Mouse (Mus musculus): ENCODE data around the gene Miga2. TPM values are rescaled to one million over a fixed set of nuclear protein-coding genes. Genes with fewer than 3 reads are reported as not detected.
A peak's percentile ranks its signal among the peaks of the same experiment; 100 is the strongest.

Miga2 gene
- total RNA-seq, 2 experiments from 2014 or later = 2.1 to 2.7 TPM

DNA sequence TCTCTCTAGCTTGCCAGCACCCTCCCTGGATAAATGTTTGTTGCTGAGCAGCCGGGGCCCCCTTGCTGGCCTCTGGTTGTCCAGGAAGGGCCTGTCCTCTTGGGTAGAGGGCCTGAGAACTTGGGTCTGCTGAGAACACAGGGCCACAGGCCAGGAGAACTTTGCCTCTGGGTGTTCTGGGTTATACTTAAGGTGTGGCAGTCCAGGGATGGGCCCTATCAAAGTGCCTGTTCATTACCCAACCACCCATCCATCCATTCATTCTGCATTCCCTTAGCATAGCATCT, 29.3 kb downstream of the Miga2 start:
- no peak for ATAC-seq (ENCODE audit: poor library complexity, severe bottlenecking)

DNA sequence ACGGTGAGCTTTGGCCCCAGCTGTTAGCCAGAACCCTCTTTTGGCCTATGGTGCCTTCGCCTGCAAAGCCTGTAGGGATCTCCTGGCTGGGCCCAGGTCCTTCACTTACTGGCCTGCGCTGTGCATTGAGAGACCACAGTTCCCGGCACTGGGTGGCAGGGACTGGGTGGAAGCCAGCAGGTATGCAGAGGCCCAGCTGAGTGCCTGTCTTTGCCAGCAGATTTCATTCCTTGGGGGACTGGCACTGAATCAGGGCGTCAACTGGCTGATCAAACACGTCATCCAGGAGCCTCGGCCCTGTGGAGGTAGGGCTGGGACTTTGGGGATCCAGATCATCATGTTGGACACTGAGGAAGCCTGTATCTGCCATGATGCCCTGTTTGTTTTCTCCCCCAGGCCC, 31.7 kb downstream of the Miga2 start:
- ATAC-seq (ENCODE audit: poor library complexity, severe bottlenecking) = no peak

DNA sequence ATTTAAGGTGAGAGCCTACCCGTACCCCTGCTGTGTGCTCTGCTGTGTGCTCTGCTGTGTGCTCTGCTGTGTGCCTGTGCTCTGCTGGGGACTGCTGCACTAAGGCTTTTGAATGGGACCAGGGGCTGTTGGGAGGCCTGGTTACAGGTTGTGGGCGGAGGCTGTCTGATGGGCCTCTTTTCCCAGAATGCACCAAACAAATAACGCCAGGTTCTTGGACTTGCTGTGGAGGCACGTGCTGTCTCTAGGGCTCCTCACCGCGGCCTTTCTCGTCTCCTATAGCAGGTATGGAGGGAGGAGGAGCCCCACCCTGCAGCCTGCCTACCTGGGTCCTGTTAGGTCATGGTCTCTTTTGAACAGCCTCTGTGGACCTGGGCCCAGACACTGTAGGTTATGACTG, 32.2 kb downstream of the Miga2 start:
- ATAC-seq (ENCODE audit: poor library complexity, severe bottlenecking) = no peak

DNA sequence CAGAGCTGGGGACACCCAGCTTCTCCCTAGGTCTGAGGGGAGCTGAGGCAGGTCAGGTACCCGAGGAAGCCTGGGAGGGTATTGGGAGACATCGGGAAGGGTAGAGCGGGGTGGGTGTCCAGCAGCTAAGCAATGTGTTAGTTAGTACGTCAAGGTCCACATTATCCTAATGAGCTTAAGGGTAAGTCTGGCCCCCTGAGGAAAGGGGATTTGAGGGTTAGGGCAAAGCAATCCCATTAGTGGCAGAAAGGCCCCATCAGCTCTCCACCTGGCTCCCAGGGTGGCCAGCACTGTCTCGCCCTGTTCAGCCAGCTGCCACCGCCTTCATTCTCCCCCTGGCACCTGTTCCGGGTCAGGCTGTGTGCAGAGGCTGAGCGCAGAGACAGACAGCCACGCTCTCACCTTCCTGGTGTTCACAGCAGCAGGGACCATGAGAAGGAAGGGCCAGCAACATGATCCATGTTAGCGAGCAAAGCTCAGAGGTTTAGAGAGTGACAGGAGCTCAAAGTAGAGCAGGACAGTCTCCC, 34.0 kb downstream of the Miga2 start:
- no peak for ATAC-seq (ENCODE audit: poor library complexity, severe bottlenecking)

DNA sequence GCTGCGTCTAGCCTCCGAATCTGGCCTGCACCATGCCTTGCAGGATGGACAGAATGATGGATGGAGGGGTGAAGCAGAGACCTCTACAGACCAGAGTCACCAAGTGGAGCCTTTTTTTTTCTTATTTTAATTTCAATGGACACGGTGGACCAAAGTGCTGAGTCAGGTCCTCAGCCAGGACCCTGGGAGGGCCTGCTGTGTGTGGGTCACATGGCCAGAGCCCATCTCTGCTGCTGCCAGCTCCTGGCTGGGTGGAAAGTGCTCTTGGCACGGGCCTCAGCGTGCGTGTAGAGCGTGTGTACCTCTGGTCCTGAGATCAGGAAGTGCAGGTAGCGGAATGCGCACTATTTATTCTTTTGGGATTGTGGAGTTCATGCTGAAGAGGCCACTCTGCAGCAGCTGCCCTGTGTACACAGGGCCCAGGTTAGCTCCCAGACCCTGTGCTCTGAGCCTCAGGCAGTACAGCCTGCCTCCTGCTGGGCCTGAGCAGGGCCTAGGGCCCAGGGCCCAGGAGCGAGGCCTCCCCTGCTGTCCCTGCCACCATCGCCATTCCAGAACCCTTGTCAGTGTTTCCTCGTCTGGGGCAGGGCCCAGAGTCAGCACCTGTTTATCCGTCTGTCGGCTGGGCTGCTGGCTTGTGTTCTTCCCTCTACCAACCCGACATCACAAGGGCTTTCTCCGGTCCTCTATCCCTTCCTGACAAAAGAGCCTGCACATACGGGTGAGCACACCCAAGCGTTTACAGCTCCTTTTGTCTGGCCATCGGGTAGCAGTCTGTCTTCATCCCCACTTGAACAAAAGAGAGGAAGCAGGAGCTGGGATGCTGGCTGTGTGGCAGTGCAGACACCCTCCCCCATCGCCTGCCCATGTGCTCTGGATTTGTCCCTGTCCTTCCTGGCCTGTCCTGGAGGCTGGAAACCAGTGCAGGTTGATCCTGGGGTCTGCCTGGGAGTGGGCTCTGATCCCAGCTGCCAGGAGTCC, 35.4 kb downstream of the Miga2 start:
- no peak for ATAC-seq (ENCODE audit: poor library complexity, severe bottlenecking)

DNA sequence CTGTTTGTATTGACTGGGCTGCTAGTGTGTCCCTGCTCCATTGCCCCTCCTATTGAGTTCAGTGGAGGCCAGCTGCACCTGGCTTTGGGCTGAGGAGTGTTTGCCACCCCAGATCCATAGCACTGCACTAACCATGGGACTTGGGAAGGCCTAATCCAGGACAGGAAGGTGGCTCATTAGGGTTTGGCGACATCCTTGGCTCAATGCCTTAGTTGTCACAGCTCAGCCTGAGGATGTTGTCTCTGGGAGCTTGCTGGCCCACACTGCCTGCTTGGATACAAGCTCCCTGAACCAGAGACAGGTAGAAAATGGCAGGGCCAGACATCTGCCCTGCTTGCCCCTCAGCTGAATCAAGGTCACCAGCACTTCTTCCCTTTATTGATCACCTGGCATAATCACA, 37.5 kb downstream of the Miga2 start:
- ATAC-seq (ENCODE audit: poor library complexity, severe bottlenecking) = no peak

DNA sequence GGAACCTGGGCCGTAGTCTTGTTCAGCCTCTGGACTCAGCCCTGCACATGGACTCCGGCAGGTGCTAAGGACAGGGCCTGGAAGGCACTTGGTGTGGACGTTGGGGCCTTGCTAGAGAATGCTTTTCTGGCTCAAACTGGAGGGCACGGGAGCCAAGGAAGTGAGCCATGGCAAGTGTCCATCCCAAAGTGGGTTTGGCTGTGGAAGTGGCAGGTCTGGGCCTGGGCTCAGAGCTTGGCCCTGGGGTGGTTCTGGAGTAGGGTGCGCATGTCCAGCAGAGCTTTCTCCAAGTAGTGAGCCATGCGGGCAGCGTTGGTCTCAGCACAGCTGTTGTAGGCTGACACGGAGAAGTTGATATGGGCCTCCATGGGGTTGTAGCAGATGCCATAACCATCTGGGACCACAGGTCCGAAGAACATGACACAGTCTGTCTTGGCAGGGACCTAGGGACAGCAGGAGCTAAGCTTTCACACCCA, 38.4 kb downstream of the Miga2 start:
- no peak for ATAC-seq (ENCODE audit: poor library complexity, severe bottlenecking)

DNA sequence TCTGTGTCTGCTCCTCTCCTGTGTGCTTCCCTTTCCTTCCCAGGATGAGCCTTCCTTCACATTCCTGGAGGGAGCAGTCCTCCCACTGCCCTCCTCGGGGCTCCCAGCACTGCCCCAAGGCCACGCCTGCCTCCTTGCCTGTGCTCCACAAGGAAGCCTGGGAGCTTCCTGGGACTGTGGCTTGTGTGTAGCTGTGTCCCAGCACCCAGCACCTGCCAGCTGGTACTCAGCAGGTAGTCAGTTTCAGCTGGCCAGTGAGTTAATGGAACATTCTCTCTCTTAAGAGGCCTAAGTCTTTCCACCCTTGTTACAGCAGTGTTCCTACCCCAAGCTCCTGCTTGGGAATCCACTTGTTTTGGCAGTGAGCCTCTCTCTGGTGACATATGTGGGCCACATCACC, 38.8 kb downstream of the Miga2 start:
- ATAC-seq (ENCODE audit: poor library complexity, severe bottlenecking) = no peak

DNA sequence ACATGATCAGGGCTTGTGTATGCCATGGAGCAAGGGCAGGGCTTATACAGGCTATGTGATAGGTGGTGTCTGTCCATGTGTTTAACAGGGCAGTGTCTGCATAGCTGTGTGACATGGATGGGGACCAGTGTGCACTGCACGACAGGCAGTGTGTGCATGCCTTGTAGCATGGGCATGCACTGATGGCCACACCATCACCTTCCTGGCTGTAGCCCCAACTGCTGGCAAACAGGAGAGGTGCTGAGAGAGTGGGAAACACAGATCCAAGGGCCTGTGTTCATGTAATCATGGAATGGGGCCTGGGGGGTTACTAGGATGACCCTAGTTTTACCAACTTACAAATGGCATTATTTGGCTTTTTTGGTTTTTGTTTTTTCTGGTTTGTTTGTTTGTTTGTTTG, 39.8 kb downstream of the Miga2 start:
- no peak for ATAC-seq (ENCODE audit: poor library complexity, severe bottlenecking)

DNA sequence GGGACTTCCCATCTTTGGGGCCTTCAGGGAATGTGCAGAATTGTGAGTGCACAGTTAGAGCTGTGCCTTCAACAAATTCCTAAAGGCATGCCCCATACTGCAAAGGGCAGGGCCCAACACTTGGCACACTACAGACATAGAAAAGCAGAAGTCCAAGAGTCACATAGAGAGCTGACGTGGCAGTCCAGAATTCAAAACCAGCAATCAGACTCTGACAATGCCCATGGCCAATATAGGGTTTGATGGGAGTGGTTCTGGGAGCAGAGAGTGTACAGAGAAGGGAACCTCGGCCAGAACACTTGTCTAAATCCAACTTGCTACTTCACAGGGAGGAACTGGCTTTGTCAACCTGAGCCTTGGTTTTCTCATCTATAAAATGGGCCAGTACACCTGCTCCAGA, 43.2 kb downstream of the Miga2 start:
- ATAC-seq (ENCODE audit: poor library complexity, severe bottlenecking) = peak; percentile 27; the same call in 1 of the 2 replicates

DNA sequence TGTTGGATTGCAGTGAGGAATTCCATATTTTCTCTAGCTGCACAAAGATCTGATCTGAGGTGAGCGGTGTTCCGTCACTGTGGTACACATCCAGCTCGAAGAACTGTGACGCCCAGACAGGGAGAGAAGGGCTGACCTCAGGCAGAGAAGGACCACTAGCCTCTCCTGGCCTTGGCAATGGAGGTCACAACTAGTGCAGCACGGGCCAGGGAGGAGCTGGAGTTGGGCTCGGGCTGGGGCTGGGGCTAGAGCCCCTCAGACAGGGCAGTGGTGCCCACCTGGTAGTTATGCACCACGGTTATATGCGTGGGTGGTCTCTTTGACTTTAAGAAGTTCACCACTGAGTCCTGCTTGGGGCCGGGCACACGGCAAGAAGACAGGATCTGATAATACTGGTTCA, 43.7 kb downstream of the Miga2 start:
- ATAC-seq (ENCODE audit: poor library complexity, severe bottlenecking) = no peak

DNA sequence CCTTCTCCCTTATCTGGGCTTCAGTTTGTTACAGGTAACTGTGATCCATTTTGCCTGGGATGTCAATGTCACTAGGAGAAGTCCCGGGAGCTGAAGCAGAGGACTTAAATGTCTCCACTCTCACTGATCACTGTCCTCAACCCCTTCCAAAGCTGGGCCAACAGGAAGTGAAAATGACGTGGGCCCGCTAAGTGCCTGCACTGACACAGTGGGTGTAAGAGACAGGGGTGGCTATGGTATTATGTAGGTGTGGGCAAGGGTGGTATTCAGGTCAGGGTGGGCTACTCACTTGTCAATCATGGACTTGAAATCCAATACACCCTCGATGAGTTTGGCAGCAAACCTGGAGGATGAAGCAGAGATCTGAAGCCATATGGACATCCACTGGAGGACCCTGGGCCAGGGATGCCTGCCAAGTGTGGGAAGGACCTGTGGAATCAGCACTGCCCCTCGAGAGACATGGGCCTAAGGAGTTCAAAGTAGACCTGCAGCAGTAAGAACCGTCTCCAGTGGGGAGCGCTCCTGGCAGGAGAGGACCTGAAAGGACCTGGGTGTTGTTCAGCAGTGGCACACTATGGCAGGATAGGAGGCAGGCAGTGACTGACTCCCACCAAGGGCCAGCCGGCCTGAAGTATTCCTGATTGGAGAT, 44.5 kb downstream of the Miga2 start:
- no peak for ATAC-seq (ENCODE audit: poor library complexity, severe bottlenecking)

DNA sequence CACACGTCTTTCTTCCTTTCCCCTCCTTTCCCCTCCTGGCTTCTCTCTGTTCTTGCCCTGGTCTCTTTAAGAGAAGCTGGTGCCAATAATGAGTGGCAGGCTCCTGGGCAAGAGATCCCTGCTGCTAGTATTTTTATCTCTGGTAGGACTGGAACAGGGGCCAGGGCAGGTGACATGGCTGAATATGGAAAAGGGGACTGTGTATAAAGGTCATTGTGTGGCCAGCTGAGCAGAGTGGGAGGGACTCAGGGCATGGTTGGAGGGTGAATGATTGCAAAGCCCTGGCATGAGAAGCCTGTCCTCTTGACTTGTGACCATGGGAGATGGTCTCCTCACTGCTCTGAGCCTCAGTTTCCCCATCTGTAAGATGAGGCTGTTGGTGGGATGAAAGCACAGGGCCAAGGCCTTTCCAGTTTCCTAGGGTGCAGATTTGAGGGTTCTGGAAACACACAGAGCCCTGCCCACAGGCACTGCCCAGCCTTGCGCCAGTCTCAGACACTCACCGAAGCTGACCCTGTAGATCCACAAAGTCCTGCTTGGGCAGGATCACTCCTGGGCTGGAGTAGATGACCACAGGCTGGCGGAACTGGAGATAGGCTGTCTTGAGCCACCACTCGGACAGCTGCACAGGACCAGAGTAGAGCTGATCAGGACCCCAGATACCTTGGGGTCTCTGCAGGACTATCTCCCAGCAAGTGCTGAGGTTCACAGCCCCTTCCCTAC, 45.6 kb downstream of the Miga2 start:
- no peak for ATAC-seq (ENCODE audit: poor library complexity, severe bottlenecking)

DNA sequence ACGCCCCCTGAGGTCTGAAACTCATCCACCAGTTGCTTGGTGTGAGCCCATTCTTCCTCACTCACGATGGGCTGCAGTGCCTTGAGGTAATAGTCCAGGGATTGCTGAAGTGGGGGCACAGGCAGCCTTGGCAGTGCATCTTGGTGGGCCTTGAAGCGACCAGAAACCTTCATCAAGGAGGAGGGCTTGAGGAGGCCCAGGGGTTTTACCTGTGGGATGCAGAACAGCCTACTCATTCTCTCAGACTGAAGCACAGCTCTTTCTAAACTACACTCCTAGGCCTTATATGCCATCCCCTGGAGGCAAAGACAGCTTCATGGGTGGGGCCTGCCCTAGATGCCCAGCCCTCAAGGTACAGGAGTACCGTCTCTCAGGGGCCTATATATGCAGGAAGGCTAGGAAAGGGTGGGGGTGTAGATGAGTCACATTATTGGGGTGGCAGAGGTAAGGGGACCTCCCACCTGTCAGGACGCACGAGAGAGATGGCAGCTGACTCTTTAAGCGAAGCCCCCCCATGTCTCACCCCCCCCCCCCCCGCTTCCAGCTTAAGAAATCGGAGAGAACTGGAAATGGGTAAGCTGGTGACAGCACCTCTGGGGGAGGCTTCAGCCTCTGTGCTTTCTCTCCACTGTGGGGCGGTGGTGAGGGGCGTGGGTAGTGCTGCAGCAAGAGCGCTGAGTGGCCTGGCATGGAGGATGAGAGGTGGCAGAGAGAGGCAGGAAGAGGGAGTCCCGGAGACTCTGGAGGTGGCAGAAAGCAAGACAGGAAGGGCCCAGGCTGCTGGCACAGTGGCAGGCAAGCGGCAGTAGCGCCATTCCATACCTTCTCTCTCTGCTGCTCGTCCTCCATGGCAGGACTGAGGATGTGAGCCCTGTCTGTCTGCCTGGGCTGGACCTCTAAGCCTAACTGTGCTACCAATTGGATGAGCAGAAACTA, 49.3 kb downstream of the Miga2 start:
- no peak for ATAC-seq (ENCODE audit: poor library complexity, severe bottlenecking)

DNA sequence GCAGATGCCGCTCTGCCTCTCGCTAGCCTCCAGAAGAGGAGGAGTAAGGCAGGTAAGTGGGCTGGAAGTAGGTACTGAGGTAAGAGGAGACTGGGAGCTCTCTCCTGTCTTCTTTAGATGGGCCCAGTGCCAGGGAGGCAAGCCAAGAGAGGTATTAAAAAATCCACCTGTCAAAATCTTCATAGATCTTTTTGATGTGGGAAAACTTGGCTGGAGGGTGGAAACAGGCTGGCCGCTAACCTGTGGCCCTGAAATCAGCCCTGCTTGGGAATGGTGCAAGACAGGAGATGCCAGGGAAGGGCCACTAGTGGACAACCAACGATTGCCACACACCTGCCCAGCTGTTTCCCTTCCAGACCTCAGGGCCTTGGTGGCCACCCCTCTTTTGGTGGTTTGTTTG, 50.1 kb downstream of the Miga2 start:
- no peak for ATAC-seq (ENCODE audit: poor library complexity, severe bottlenecking)

DNA sequence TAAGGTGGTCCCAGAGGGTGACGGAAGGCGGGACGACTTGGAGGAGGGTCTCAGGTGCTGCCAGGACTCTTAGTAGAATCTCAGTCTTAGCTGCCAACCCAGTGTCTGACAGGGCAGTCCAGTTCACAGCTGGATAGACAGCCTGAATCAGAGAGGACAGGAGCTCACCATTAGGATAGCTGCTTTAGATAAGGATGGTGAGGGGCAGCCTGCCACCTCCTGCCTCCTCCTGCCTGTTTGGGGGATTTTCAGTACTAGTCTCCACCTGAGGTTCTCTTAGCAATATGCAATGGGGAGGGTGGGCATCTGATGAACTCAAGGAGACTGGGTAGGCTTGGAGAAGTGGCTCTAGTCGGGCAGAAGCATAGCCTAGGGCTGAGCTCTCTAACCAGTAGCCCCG, 50.6 kb downstream of the Miga2 start:
- no peak for ATAC-seq (ENCODE audit: poor library complexity, severe bottlenecking)

DNA sequence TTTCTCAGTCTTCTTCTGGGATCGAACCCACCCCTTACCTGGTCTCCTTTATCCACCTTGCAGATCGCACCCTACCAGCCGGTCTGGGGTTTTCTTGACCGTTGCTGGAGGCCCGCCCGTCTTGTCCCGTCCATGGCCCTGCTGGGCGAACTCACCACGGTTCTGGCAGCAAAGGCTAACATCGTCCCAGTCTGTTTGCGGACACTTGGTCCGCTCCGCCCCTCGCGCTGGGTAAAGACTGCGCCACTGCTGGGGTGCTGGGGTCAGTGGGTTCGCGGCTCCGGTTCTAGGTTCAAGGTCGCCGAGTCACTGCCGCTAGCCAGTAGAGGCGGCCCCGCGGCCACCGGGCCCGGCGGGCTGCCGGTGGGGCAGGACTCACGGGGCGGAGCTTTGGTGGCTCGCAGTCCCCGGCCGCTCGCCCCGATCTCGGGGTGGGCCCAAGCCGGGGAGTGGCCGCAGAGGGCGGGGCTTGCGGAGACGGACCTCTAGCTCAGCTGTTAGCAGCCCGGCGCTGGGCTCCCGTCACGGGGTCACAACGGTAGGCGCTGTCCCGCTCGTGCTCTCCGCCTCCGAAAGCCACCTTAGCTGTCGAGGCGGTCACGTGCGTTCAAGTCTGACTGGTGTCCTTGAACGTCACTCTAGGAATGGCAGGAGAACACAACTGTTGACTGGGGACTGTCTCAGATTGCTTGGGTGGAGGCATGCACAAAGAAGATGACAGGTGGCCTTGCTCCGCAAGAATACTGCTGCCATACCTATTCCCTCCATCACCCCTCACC, 51.3 kb downstream of the Miga2 start, which contains the start of gene Crat:
Gene Crat, minus strand, starts transcription at position 657 of the 779 bp plus-strand sequence.
- ATAC-seq (ENCODE audit: poor library complexity, severe bottlenecking) = peak; percentile 85

DNA sequence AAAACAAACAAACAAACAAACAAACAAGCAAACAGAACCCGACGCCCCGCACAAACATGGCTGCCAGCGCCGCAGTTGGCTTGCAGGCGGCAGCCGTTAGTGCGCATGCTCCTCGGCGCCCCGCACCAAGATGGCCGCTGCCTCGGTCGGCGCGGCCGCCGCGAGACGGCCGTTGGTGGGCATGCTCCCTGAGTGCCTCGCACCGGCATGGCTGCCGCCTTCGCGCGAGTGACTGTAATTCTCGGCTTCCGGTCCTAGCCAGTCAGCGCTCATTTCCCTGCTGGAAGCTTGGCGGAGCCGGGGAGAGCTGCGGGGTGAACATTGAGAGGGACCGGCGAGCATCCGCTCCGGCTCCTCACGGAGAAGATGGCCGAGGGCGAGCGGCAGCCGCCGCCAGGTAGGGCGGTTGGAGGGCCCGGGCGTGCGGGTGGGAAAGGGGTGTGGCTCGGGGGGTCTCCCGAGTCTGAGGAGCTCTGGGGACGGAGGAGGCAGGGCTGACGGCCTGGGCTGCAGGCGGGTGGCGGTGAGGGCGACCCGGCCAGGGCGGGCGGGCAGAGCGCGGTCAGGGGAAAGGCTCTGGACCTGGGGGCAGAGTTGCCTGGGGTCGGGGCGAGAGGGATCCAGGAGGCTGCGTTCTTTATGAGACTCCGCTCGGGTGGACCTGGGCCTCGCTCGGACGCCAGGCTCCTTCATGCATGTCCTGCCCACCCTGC, 52.1 kb downstream of the Miga2 start, which contains the start of gene Ptpa:
Gene Ptpa, plus strand, starts transcription at position 104 of the 713 bp plus-strand sequence.
- ATAC-seq (ENCODE audit: poor library complexity, severe bottlenecking) = peak; percentile 83

DNA sequence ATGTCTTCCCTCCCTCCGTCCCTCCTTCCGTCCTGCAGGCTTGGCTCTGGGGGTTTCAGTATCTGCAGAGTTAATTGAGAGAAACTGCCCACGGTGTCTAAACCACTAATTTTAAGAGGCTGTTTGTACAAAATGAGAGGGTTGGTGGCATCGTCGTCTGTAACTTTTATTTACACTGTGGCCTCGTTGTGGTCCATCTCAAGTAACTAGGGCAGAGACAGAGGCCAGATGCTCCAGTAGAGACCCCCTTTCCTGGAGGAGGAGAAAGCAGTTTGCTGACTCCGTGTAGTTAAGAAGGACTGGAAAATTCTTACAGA, 52.6 kb downstream of the Miga2 start:
- no peak for ATAC-seq (ENCODE audit: poor library complexity, severe bottlenecking)

Measured in megakaryocyte, adult 5-6 weeks (primary cell).